Mouse (Mus musculus): Measurements from ENCODE around the gene Gata5. TPM values are rescaled to one million over a fixed set of nuclear protein-coding genes. Genes with fewer than 3 reads are reported as not detected.
A peak's percentile ranks its signal among the peaks of the same experiment; 100 is the strongest.

Gene Gata5
- total RNA-seq, 4 experiments from 2014 or later, result not detected

DNA sequence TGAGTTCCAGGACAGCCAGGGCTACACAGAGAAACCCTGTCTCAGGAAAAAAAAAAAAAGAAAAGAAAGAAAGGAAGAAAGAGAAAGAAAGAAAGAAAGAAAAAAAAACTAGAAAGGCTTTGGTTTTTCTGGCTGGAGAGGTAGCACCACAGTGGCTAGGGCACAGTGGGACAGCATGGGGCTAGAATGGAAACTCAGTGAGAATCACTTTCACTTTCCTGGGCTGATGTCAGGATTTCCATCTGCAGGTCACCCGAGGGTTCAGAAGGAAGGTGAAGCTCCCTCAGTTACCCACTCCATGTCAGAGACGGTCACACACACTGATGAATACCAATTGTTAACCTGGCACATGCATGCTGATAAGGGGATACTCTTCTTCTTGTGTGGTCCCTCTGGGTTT is 26.8 kb downstream of the Gata5 start:
- no peak for DNase-seq (ENCODE audit: low spot score in 2 of 2)

DNA sequence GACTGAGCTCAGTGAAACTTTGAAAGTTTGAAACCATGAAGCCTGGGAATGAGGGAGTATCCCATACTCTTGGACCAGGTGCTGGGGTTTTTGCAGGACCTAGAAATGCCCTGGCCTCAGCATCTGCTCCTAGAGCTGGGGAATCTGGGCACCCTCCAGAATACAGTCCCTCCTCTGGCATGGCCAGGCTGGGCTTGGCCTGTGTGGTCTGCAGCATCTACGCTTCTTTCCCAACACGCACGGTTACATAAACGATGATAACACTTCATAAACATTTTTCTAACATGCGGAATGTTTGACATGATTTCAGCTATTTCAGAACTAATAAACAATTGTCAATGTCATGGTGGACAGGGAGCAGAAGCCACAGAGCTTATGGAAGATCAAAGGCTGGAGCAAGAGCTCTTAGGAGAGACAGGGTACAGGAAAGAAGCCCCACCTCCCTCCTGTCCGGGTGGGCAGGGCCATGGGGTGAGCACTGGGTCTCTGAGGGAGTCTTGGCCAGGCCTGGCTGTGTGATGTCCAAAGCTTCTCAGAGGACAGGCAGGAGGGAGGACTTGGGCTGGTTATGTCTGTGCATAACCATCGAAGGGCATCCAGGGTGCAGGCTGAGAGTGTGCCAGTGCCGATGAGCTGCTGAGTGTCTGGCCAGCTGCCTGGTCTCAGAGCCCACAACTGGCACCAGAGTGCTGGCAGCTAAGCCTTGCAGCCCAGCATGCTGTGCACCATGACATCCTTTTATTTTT is 27.9 kb downstream of the Gata5 start:
- no peak for DNase-seq (ENCODE audit: low spot score in 2 of 2)

- DNase-seq (ENCODE audit: low spot score in 2 of 2), result no peak
Observed at GRCm38 (mm10) chr2:180306009-180306408, 28.5 kb downstream of the Gata5 start.

DNA sequence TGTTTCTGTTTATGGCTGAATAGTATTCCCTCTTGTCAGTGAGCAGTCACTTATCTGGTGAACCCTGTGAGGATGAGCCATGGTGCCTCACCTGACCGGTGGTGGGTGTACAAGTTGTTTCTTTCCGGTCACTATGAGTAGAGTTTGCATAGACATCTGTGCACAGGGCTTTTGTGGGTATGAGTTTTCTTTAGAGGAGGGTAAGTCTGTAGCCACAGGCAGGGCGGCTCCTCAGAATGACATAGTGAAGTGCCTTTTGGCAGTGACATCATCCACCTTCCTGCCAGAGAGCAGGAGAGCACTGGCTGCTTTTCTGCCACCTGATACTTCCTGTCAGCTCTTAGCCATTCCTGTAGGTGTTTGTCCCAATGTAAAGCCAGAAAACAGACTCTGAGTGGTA is 29.0 kb downstream of the Gata5 start:
- DNase-seq (ENCODE audit: low spot score in 2 of 2), result no peak

- no peak for DNase-seq (ENCODE audit: low spot score in 2 of 2)
Observed at GRCm38 (mm10) chr2:180304554-180304953, 29.9 kb downstream of the Gata5 start.

GRCm38 (mm10) chr2:180303468-180303867 is 31.0 kb downstream of the Gata5 start:
- DNase-seq (ENCODE audit: low spot score in 2 of 2), result no peak

DNA sequence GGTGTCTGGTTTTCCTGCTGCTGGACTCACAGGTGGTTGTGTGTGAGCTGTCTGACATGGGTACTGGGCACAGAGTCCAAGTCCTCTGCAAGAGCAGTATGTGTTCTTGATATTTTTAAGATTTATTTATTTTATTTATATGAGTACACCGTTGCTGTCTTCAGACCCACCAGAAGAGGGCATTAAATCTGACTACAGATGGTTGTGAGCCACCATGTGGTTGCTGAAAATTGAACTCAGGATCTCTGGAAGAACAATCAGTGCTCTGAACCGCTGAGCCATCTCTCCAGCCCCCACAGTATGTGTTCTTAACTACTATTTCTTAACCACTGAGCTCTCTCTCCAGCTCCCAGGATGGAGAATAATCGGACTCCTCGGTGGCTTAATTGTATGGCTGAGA is 32.3 kb downstream of the Gata5 start:
- DNase-seq (ENCODE audit: low spot score in 2 of 2), result no peak

GRCm38 (mm10) chr2:180300771-180301170 is 33.7 kb downstream of the Gata5 start:
- no peak for DNase-seq (ENCODE audit: low spot score in 2 of 2)

DNA sequence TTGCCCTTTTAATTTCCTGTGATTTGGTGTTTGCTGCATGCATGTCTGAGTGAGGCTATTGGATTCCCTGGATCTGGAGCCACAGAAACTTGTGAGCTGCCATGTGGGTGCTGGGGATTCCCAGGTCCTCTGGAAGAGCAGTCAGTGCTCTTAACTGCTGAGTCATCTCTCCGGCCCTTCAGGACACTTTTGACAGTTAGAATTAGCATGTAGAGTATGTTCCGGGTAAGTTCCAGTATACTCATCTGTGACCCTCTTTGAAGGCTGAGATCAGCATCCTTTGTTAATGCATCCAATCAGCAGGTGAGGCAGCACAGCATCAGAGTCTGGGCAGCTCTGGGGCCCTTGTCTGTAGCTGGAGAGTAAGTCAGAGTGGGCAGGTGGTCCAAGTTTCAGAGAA is 34.2 kb downstream of the Gata5 start:
- DNase-seq (ENCODE audit: low spot score in 2 of 2), result no peak

DNA sequence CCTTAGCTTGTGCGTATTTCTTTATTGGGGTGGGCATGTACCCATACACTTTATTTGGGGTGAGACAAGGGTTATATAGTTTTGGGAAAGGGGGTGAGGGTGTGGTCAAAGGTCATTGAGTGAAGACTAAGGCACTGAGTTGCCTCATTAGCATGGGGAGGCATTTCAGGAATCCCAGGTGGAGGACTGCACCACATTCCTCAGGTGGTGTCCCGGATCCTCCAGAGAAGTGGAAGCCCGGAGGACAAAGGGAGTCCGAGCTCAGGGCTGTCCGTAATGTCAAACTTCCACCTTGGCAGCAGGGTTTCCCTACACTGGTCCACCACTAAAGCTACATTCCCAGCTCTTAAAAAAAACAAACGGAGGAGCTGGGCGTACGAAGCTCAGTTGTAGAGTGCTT is 41.6 kb downstream of the Gata5 start:
- no peak for DNase-seq (ENCODE audit: low spot score in 2 of 2)

DNA sequence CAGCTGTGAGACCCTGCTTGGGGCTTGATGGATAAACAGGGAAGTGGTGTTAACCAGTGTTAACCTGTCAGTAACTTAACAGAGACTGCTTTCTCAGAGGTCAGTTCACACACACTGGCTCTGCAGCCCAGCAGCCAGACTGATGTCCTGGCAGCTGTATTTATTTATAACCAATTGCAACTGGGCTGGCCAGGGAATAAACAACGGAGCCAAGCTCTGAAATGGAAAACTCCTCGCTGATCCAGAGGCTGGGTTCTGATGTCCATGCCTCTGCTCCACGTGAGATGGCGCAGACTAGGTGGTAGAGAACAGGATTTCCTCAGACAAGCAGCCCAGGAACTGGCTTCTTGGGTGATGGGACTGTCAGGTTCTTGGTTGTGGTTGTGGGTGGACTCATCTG is 42.5 kb downstream of the Gata5 start:
- no peak for DNase-seq (ENCODE audit: low spot score in 2 of 2)

DNA sequence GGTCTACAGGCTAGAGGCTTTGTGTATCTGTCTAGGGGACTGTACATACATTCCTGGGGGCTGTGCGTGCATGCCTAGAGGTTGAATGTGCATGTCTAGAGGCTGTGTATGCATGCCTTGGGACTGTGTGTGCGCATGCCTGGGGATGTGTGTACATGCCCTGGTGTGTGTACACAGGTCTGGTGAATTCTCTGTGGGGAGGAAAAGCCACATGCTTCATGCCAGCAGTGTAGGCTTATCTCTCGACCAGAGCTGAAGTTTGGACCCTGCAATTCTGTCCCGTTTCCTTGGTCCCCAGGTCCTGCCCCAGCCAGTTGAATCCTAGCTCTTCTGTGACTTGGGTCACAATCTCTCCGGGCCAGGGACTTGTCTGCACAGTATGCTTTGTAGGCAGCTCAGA is 42.9 kb downstream of the Gata5 start:
- DNase-seq (ENCODE audit: low spot score in 2 of 2), result no peak

GRCm38 (mm10) chr2:180290503-180290902 is 44.0 kb downstream of the Gata5 start:
- no peak for DNase-seq (ENCODE audit: low spot score in 2 of 2)

DNA sequence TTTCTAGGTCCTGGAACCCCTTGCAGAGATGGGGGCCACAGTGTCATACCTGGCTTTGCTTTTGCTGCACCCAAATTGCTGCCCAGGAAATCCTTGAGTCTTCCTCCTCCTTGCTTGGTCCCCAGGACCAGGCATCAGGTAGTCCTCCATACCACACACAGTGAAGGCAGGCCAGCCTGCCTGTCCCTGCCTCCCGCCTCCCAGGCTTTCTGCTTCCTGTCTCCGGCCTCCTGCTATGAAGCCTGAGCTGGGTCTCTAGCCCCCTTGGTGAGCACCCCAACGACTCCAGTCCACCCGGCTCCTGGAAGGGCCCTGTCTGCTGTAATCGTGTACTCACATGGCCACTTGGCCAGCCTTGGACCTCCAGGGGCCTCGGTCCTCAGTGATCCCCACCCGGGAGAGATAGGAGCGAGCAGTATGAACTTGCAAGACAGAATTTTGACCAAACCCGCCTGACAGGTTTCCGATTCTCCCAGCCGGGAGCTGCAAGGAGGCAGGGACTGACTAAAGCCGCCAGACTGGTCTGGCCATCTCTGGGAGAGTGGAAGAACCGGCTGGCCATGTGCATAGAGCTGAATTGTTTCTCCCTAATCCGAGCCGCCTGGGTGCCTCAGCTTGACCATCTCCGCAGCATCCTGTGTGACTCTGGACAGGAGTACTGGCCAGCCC is 44.9 kb downstream of the Gata5 start, which contains the start of gene Rbbp8nl:
TSS of gene Rbbp8nl (minus strand) at position 440 of the 669 bp plus-strand sequence.
- no peak for DNase-seq (ENCODE audit: low spot score in 2 of 2)

DNA sequence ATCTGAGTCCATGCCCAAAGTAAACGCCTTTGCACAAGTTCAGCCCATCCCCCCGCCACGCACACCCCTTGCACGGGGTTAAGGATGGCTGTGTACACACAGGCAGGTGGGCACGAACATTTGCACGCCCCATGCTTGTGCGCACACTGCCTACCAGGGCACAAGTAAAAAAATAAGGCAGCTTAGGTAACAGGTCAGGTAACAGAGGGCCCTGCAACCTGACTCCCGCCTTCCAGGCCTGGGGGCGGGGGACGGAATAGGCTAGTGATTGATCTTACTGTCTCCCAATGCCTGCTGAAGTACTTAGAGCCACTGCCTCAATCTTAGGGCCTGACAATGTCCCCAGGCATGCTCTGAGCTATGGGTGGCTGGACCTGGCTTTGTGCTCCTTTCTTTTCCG is 45.5 kb downstream of the Gata5 start:
- no peak for DNase-seq (ENCODE audit: low spot score in 2 of 2)

DNA sequence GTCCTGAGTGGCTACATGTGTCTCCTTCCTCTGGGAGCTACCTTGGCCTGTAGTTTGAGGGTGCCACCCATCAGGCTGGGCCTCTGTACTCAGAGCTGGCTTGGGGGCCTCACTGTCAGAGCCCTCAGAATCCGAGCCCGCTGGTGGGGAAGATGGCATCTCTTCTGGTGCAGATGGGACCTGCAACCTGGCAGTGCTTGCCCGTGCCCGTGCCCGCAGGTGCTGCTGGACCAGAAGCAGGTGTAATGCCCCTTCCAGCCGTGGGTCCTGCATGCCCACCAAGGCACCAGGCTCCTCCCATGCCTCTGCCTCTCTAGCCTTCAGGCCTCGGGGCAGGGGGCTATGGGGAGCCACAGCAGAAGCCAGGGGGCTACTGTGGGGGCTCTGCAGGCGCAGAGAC is 55.2 kb downstream of the Gata5 start:
- no peak for DNase-seq (ENCODE audit: low spot score in 2 of 2)

- no peak for DNase-seq (ENCODE audit: low spot score in 2 of 2)
Observed at GRCm38 (mm10) chr2:180277773-180278320, 56.7 kb downstream of the Gata5 start.

- DNase-seq (ENCODE audit: low spot score in 2 of 2), result no peak
Observed at GRCm38 (mm10) chr2:180276851-180277259, 57.6 kb downstream of the Gata5 start.

DNA sequence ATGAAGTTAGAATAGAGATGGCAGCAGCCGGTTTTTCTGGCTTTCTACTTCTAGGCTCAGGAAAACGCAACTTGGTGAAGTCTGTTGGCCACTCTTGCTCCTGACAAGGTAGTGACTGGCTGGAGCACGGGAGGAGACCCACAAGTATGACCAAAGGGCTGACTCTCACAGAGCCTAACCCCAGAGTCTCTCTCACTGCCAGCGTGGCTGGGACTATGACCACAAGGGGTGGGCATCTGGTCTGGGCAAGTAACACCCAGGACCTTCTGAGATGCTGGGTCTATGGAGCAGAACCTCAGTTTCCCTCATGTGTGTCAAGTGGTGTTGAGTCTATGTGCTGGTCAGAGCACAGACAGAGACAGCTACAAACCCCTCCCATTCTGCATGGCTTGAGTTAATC is 58.1 kb downstream of the Gata5 start:
- no peak for DNase-seq (ENCODE audit: low spot score in 2 of 2)

DNA sequence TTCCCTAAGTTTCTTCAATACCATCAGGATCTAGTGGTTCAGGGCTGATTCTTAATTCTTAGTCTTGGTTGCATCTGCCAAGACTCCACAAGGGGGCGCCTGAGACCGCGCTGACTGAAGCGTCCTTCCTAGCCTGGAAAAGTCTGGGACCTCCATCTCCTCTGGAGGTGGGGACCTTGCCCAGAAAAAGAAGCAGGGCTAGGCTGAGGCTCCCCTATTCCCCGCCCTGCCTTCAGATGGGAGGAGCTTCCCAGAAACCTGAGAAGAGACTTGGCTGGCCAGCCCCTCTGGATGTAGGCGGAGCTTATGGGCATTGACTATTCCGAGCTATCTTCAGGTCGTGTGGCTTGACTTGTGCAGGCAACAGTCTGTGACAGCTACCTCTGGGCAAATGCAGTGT is 58.7 kb downstream of the Gata5 start:
- peak in 1 of 2 experiments; percentile 84 for DNase-seq (ENCODE audit: low spot score in 2 of 2)

All from layer of hippocampus, adult 8-10 months (tissue).